Mouse (Mus musculus) heart, adult 2 months (tissue): Measurements from ENCODE around the gene Ckb.

Experiments
- CTCF ChIP-seq: fragments of 200-600 bp; IDR thresholded peaks from 2 replicates; pipeline ENCODE4 v1.8.1; 2022; ENCODE audit warnings: antibody characterized with exemption, mild to moderate bottlenecking, moderate library complexity
- EP300 ChIP-seq: fragments of 200-500 bp; IDR thresholded peaks from 2 replicates; pipeline ENCODE4 v1.6.1; 2011; ENCODE audit warnings: low read depth, low read length, control low read depth; ENCODE audit not compliant: insufficient read depth
- POLR2A ChIP-seq: fragments of 200-500 bp; IDR thresholded peaks from 2 replicates; pipeline ENCODE4 v1.6.1; 2011; ENCODE audit warnings: mild to moderate bottlenecking, low read depth, low read length, control low read depth; ENCODE audit not compliant: insufficient read depth

DNA sequence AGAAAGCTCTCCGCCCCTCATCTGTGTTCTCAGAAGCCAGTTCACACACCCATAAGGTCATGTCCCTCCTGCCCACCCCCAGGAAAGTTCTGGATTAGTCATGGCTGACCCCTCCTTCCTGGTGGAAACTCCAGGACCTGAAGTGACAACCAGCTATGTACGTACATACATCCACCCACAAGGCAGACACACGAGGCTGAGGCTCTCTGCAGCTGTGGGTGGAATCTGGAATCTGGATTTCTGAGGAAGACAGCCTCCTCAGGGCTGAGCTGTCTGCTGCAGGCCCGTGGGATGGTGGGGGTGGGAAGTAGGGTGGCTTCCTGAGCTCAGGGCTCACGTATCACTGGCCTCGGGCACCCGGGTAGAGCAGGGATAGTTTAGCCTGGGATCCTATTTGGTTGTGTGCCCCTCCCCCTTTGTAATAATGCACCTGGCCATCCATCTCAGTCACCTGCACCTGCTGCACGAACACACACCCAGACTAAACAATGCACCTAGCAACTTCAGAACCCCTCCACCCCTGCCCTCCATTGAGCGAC is 28.9 kb upstream of the Ckb start:
- no peak for TF ChIP-seq CTCF
- TF ChIP-seq POLR2A = no peak
- no peak for TF ChIP-seq EP300
